Mouse (Mus musculus) embryo, embryonic 9.5 days (tissue): ENCODE results near the gene Ccnd2.
A peak's percentile ranks its signal among the peaks of the same experiment; 100 is the strongest.

Experiments
- DNase-seq: peaks from one replicate; pipeline ENCODE4 v3.0.0-alpha.2; 2017; ENCODE audit errors: extremely low spot score

The Ccnd2 gene

DNA sequence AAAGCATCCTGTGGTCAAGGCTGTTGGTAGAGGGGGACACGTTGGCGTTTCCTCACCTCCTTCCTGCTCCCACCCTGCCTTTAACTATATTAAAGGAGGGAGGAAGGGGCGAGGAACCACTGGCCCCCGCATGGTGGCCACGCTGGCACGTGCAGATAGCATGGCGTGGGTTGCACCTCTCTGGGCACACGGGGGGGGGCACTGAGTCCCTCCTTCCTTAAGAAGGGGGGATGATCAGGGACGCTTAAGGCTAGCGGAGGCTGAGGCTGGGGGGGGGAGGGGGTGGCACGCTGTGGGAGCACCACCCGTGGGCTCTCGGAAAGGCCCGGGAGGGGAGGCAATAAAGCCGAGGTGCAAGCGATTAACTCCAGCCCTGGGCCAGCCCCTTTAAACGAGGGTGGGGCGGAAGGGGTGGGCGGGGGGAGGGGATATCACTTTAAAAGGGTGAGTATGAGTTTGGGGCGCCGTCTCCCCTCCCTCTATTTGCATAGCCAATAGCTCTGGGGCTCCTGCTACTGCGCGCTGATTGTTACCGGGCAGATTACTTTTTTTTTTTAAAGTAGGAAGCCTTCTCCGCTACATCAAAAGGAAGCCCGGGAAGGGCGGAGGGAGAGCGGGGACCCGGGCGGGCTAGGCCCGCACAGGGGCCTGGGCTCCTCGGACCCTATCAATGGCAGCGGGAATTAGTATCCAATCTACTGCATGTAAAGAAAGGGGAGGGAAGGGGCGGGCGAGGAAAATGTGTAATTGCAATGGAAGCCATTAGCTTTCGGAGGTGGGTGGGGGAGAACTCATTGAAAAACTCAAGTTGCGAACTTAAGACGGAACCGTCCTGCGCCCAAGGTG, at the start of gene Ccnd2:
Gene Ccnd2 (minus strand): TSS at position 88 of the 846 bp plus-strand sequence.
- peak; percentile 89 for DNase-seq

DNA sequence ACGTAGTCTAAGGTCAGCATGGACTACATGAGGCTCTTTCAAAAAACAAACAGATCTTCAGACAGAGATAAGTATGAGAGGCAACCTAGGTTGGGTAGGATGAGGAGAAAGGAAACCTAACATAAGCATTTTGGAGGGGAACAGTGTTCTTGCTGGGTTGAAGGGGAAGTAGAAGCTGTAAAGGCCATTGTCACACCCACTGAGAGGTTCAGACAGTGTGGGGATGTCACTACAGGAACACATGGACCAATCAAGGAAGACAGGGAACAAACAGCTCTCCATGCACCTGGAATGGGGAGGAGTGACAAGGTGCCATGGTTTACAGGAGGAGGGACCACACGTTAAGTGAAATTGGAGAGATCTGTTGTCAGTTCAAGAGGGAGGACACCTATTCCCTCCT, 45.0 kb upstream of the Ccnd2 start:
- no peak for DNase-seq

DNA sequence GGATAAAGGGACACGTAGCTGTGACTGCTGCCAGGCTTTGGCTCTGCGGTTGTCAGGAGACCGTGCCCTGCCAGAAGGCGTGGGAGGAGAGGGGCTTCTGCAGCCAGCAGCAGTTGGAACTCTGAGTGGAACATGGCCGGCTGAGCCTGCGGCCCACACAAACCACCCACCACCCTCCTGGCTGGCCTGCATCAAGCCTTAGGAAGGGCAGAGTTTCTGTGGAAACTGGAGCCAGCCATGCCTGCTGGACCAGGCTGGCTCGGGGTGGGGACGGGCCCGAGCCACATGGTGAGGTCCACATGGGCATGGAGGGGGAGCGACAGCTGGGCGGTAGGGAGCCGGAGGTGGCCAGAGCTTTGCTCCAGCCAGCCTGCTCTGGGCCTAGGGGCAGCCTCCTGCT, 29.3 kb upstream of the Ccnd2 start:
- no peak for DNase-seq

DNA sequence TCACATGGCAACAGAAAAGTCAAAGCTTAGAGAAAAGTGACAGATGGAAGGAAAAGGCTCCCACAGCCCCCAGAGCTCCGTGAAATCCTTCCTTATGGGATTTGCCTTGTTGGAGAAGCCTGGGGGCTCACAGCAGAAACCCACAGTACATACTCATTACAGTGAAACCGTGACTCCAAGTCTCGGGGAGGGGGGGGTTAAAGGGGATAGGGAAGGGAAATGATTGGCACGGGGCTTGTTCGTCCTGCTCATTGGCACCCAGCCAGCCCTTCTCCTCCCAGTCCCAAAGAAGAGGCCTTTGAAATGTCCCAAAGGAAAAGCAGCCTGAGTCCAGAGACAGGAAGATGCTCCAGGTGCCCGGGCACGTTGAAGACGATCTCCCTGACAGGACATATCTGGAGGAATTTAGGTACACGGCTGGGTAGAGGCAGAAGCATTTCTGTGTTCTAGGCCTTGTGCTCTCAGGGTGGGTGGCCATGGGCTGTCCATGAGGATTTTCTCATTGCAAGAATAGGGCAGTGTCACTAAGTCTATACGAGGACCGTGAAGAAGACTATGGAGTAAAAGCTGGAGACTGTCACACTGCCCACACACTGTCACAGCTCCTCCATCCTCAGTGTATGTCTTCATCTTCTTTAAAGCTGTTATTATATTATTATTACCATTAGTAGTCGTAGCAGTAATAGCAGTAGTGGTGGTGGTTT, 27.2 kb upstream of the Ccnd2 start:
- DNase-seq: no peak

DNA sequence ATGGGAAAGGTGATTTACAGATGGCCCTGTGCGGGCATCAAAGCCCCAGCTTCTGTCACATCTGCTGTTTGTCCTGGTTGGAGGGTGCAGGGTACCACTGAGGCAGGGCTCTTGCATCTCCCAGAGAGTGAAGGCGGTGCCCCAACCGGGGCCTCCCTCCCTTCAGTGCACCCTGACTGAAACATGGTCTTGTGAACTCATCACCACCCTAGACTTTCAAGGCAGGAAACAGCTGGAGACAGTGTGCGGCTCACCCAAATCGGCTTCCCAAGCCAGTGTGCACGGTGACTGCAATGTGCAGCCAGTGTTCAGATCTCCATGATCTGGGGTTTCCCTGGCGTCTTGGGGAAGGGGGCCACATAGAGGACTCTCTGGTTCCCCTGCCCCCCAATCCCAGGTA, 26.0 kb upstream of the Ccnd2 start:
- no peak for DNase-seq

DNA sequence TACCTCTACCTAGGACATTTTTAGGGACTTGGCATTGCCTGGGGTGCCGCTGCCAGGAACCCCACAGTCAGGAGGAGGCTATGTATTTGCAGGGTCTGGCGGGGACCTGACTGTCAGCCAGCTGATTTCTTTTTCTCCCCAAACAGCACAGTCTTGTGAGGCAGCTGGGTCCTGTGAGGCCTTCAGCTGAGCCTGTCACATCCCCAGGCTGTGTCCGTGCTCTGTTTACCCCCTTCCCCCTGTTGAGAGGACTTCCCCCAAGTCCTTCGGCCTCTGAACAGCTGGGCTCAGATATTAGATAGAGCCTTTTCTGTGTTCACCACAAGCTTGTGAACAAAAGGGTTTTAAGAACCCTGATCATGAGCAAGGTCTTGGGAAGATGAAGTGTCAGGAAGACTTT, 25.4 kb upstream of the Ccnd2 start:
- no peak for DNase-seq

DNA sequence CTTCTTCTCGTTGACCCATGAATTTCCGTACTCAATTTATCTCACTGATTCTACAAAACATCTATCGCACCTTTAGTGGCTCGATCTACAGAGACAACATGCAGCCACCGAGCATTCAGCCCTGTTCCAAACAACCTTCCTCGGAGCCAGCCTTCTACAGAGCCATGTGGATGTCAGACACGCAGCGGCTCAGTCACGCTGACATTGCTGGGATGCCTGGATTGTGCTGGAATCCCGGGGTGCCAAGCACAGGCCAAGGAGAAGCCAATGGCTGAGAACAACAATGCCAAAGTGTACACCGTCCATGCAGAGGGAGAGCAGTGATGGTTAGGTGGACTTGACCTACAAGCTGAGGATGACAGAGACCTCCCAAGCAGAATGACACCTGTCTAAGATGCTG, 20.5 kb upstream of the Ccnd2 start:
- DNase-seq: no peak

DNA sequence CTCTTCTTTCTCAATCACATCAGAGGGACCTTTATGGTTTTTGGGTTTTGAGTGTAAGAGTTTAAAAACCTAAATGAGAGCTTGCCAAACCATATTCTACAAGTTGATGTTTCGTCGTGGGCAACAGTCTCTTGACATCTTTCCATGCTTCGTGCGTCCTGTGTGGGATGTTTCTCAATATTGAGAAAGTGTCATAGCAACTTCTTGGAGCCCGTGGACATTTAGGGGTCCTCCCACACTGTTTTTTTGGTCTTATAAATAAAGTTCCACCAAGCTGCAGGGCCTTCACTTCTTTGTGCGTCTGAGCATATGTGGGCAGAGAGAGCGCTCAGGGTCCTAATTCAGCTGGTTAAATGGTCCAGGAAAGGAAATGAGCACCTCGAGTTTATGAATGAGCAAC, 18.7 kb upstream of the Ccnd2 start:
- DNase-seq: no peak

DNA sequence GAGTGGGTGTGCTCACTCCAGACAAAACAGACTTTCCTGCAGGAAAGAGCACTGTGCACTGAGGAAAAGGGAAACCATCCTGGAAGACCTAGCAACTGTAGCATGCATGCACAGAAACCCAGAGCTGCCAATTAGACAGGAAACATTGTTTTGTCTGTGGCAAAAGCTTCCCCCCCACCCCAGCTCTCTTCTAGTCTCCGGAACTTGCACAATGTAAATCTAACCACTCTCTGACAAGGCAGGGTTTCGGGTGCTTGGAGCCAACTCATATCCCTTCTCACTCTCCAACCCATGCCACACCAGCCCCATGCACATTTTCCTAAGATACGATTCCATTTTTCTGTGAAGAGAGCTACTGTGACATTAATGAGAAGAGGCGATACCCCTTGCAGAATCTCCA, 13.7 kb upstream of the Ccnd2 start:
- no peak for DNase-seq

DNA sequence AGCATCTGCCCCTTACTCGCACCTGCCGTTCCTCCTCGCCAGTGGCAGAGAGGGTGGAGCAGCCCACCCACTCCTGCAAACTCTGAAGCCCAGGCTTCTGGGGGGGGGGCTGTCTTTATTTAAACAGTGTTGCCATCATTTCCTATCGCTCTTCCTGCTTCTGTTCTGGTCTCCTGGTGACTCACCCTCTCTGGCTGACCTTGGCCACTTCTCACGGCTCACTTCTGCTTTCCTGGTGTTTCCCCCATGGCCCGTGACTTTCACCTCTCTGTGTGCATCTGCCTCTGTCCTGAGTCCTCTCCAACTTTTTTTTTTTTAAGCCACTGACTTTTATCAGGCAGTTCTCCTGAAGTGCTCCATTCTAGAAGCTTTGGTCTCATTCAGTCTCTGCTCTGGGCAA, 10.8 kb upstream of the Ccnd2 start:
- no peak for DNase-seq

DNA sequence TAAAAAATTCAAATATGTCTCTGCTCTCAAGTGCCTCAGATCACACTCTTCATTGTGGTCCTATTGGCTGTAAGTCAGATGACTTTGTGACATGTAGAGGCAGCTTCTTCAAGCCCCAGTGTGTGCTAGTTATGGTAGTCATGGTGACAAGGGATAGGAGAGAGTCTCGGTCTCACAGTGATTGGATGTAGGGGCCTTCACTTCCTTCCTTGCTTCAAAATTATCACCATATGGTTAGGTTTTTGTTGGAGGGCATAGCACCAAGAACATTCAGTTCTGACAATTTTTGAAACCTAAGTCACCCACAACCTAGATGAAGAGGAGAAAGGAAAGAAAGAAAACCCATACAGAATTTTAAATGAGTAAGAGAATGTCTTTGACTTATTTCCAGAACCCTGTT, 5.3 kb upstream of the Ccnd2 start:
- DNase-seq: no peak

DNA sequence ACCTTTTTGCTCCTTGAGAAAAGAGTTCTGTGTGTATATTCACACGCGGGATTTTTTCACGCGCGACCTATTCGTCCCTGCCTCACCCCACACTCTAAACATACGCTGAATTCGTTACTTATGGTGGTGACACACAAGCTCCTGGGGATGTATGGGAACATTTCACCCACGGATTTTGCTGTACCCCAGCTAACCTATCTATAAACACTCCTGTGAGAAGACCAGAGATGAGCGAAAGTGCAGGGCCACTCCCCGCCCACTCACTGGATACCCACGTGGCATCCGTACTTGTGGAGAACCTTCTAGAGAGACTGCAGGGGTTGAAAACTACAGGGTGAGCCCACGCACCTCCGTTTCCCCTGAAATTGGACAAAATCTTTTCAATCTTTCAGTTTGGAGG, 3.5 kb upstream of the Ccnd2 start:
- no peak for DNase-seq

DNA sequence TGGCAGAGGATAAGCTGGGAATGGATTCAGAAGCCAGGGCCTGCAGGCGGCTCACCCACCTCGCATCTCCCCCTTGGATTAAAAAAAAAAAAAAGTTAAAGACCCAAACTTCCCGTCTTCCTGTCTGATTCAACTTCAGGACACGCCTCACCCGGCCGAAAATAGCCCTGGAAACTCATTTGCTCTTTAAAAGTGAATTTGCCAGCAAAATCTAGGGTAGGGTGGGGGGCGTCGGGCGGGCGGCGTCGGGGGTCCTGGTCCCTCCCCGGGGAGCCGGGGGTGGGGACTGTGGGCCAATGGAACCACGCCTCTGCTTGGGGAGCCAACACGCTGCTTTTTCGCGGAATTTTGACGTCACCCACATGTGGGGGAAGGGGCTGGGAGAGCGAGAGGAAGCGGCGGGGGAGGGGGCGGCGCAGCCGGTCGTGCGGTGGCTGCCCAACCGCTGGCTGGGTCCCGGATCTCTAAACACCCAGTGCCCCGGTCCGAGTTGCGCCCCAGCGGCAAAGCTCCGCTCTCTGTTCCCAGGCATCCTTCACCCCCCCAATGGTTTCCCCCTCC, 2.8 kb upstream of the Ccnd2 start:
- DNase-seq: peak; percentile 94

DNA sequence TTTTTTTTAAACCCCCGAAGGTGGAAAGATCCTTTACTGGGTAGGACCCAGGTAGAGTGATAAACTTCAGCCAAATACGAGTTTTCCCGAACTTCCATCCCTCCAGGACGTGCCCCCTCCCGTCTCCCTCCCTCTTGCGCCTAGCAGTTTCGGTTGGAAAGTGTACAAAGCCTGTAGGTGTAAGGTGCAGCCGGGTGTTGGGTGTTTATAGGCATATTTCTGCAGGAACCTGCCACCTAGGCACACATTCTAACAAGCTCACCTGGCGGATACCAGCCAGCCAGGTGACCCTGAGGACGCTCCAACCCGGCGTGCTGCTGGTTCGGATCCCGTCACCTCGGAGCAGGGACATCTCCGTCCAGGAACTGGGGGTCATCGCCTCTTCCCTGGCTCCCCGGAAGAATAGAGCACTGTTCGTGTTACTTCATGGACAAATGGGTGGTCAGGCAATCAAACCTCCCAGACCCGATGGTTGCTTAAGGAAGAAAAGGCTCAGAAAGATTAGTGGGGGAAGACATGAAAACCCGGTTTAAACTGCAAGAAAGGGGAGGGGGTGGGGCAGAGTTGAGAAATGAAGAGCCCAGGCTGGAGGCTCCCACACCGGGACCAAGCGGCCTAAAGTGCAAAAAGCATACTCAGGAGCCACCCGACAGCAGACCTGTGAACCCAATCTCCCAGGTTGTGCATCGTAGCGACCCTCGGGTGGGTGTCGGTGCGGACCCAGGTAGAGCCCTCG, 2.1 kb upstream of the Ccnd2 start:
- DNase-seq: no peak

DNA sequence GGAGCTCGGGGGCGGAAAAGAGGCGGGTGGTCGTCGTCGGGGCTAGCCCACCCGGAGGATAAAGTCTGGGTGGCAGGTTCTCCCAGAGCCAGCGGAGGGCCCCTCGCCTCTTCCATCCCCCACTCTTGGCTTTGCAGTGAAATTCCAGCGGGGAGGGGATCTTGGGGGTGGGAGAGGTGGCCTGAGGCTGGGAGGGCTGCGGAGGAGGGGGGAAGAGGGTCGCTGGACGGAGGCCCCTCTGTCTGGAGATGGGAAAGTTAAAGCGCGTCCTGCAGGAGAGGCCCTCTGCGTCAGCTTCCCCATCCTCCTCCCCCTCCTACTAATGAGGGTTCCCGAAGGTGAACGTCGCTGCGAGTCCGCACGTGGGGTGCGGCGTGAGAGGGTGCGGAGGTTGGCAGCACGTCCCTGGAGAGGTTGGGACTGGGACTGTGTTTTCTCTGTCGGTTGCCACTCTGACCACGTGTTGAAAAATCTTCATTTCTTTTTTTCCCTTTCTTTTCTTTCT, 1.4 kb upstream of the Ccnd2 start:
- peak; percentile 84 for DNase-seq

DNA sequence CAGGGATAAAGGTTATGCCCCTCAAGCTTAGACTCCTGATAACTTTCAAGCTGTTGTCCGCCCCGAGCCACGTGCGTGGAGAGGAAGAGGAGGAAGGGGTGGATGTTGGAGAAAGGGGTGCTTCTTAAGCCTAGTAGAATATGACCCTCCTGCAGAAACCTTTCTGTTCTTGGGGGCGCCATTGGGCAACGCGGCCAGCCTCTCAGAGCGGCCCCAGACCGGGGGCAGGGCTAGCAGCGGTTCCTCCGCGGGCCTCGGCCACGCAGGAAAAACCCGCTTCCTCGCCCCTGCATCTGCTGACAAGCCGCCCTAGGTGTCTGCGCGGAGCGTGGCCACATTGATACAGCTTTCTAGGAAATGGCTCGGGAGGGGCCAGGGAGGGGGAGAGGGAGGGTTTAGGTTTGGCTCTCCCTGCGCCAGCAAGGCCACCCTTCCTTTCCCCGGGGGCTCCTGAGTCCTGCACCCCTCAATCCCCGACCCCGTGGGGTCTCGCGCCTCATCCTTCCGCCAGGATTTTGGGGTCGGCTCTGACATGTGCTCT, 358 bp downstream of the Ccnd2 start:
- peak; percentile 82 for DNase-seq

DNA sequence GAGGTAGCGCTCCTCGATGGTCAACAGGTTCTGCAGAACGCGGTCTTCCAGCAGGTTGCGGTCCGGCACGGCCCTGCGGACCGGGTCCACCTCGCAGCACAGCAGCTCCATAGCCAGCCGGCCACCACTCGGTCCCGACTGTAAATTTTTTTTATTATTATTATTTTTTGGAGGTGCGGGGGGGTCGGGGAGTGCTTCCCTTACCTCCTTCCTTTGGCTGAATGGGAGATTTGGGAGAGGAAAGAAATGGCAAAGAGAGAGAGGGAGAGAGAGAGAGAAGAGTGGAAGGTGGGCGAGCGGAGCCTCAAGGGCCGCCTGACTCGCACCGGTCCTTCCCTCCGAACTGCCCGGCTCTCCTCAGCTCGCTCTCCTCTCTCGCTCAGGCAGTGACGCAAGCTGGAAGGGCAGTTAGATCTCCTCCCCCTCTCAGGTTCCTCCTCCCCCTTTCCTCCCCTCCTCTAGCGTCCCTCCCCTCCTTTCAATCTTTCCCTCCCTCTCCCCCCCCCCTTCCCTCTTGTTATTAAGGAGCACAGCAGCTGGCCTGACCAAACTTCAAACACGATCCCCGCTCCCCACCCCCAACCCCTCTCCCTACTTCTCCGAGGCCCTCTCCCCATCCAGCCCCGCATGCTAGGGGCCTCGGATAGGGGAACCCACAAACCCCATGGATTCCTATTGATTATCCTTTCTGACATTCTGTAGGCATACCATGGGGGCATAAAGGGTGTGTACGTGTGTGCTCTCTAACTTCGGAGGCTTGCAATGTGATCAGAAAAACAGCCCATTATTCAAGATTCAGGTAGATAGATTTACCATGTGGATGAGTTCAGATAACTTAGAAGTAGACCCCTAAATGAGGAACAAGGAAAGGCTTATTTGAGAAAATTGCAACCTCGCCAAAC, 1.1 kb downstream of the Ccnd2 start:
- peak; percentile 92 for DNase-seq

DNA sequence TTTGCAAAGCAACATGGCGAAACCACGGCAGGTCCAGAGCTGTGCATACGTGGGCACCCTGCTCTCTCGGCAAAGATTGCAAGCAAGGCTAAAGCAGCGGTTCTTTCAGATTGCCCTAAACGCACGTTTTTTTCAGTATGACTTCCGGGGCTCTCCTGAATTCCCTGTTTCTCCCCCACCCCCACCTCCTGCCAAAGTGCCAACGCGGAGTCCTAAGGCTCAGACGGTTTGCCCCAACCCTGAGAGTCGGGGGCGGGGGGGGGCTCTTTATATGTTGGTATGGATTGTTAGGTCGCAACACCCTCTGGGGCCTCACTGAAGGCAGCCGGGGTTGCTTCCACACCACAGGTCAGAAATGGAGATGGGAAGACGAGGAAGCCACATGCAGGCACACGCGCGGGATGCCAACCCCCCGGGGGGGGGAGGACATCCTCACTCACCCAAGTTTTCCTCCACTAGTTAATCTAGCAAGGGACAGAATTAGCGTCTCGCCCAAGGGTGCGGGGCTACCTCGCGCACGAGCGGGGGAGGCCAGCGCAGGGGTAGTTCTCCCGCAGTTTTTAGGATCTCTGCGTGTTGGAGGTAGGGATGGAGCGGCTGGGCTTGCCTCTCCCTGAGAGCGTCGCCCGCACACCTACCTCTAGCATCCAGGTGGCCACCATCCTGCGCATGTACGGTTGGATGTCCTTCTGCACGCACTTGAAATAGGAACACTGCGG, 1.9 kb downstream of the Ccnd2 start:
- DNase-seq: peak; percentile 66

DNA sequence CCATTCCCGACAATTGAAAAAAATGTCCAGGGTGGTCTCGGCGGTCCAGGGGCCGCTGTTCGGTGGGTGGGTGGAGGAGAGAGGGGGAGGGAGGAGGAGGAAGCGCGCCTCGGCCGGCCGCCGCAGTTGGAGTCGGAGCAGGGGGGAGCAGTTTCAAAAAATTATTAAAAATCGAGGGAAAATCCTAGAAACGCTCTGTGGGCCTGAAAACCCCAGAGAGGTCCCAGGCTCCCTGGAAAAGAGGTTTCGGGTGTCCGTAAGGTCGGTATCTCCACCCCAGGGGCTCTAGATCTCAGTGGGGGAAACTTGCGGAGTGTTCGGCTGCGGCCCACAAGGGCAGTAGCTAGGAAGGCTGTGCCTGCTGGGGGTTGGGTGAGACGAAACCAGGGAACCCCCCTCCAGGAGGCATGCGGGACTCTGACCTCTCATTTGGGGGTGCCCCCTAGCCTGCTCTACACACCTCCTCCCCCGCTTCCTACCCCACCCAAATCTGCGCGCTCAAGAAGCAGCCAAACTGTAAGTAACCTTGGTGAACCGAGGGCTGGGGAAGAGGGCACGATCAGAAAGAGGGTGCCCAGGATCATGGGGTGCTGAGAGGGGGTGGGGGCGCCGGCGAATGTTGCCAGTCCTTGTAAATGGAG, 2.6 kb downstream of the Ccnd2 start:
- peak; percentile 64 for DNase-seq
